Mouse (Mus musculus) kidney, postnatal 4 days (tissue): ENCODE results near the gene C2cd4c.

Source experiments
- DNase-seq, 2 experiments: peaks; one replicate each; pipeline ENCODE4 v3.0.0; 2021; ENCODE audit warnings: mixed read lengths in 2 of 2

C2cd4c gene

GRCm38 (mm10) chr10:79578276-79578675 is 35.5 kb downstream of the C2cd4c start:
- no peak for DNase-seq

- no peak for DNase-seq
Observed at GRCm38 (mm10) chr10:79577376-79577775, 36.4 kb downstream of the C2cd4c start.

- DNase-seq = no peak
Observed at GRCm38 (mm10) chr10:79575754-79576153, 38.1 kb downstream of the C2cd4c start.

GRCm38 (mm10) chr10:79574796-79575195 is 39.0 kb downstream of the C2cd4c start:
- DNase-seq = no peak

GRCm38 (mm10) chr10:79574350-79574749 is 39.5 kb downstream of the C2cd4c start:
- DNase-seq = no peak

- DNase-seq = no peak
Observed at GRCm38 (mm10) chr10:79573611-79574010, 40.2 kb downstream of the C2cd4c start.

- no peak for DNase-seq
Observed at GRCm38 (mm10) chr10:79571314-79571713, 42.5 kb downstream of the C2cd4c start.

GRCm38 (mm10) chr10:79569921-79570320 is 43.9 kb downstream of the C2cd4c start:
- no peak for DNase-seq

GRCm38 (mm10) chr10:79559716-79560115 is 54.1 kb downstream of the C2cd4c start:
- DNase-seq = no peak

GRCm38 (mm10) chr10:79557496-79557895 is 56.3 kb downstream of the C2cd4c start:
- DNase-seq = peak in 1 of 2 experiments; percentile 0

GRCm38 (mm10) chr10:79556951-79557350 is 56.9 kb downstream of the C2cd4c start:
- peak in 1 of 2 experiments; percentile 0 for DNase-seq
